Mouse (Mus musculus) ES-E14 (cell line): Measurements from ENCODE around the gene Trim3. TPM values are rescaled to one million over a fixed set of nuclear protein-coding genes. Genes with fewer than 3 reads are reported as not detected.

Experiments used
- DNase-seq: peaks from one replicate; pipeline ENCODE4 v3.0.0-alpha.2; 2013; ENCODE audit warnings: low read depth, low spot score
- H3K27ac ChIP-seq: 2 replicates; pipeline ENCODE4 v1.5.1; 2012; ENCODE audit warnings: low read depth, mild to moderate bottlenecking, low read length, moderate library complexity, mixed read lengths; ENCODE audit not compliant: poor library complexity, insufficient read depth, severe bottlenecking
- H3K36me3 ChIP-seq: 2 replicates; pipeline ENCODE4 v1.6.1; 2012; ENCODE audit warnings: mild to moderate bottlenecking, low read length, moderate library complexity, mixed read lengths; ENCODE audit not compliant: control insufficient read depth, poor library complexity, insufficient read depth, severe bottlenecking
- H3K4me1 ChIP-seq, 2 experiments: fragments of 150-350 bp in 1 of 2; sonication (generic) in 1 of 2; 2 replicates each; pipeline ENCODE4 v1.6.1; 2012; ENCODE audit warnings: low read length in 2 of 2, mild to moderate bottlenecking in 1 of 2, mixed read lengths in 1 of 2; ENCODE audit not compliant: control insufficient read depth in 2 of 2, insufficient read depth in 2 of 2, poor library complexity in 1 of 2
- H3K4me3 ChIP-seq, 2 experiments: fragments of 150-350 bp in 1 of 2; sonication (generic) in 1 of 2; 2 replicates each; pipeline ENCODE4 v1.5.1; 2012; ENCODE audit warnings: low read length in 2 of 2, low read depth in 1 of 2, mild to moderate bottlenecking in 1 of 2, mixed read lengths in 1 of 2; ENCODE audit not compliant: insufficient read depth in 1 of 2, poor library complexity in 1 of 2, severe bottlenecking in 1 of 2
- H3K9ac ChIP-seq: 2 replicates; pipeline ENCODE4 v1.6.1; 2012; ENCODE audit warnings: low read depth, mild to moderate bottlenecking, low read length, mixed read lengths; ENCODE audit not compliant: poor library complexity, insufficient read depth, severe bottlenecking
- H3K9me3 ChIP-seq: fragments of 150-350 bp; sonication (generic); 2 replicates; pipeline ENCODE4 v1.6.1; 2012; ENCODE audit warnings: low read depth, mild to moderate bottlenecking, low read length; ENCODE audit not compliant: control insufficient read depth, insufficient read depth
- CHD2 ChIP-seq: IDR thresholded peaks from 2 replicates; pipeline ENCODE4 v1.6.1; 2014; ENCODE audit warnings: mild to moderate bottlenecking, low read depth, low read length, inconsistent platforms
- HCFC1 ChIP-seq: IDR thresholded peaks from 2 replicates; pipeline ENCODE4 v1.6.1; 2012; ENCODE audit warnings: low read length, inconsistent platforms, borderline replicate concordance; ENCODE audit not compliant: insufficient read depth
- MAFK ChIP-seq: IDR thresholded peaks from 2 replicates; pipeline ENCODE4 v1.6.1; 2014; ENCODE audit warnings: mild to moderate bottlenecking, low read depth, low read length, inconsistent platforms; ENCODE audit not compliant: insufficient read depth
- ZC3H11A ChIP-seq: IDR thresholded peaks from 2 replicates; pipeline ENCODE4 v1.6.1; 2012; ENCODE audit warnings: low read depth, mild to moderate bottlenecking, inconsistent platforms, low read length, borderline replicate concordance
- ZNF384 ChIP-seq: IDR thresholded peaks from 2 replicates; pipeline ENCODE4 v1.6.1; 2012; ENCODE audit warnings: low read depth, low read length, inconsistent platforms
- in situ Hi-C, 2 experiments: fragments of 600-800 bp; cut with MboI; formaldehyde crosslinking; loops; one replicate each; pipeline ENCODE4 v1.15.1; 2025; ENCODE audit warnings: low sequenced_read_pairs in 2 of 2, inconsistent platforms in 1 of 2; ENCODE audit not compliant: unreplicated experiment in 2 of 2
- total RNA-seq: library from RNA; depleted of rRNA; stranded (reverse); fragments of 300-350 nt; gene quantifications from 2 replicates; pipeline ENCODE4 v1.2.3, GENCODE M21; 2012

Trim3 gene
- total RNA-seq, 1 experiment: 28.5 TPM

- Histone ChIP-seq H3K27ac (no peak overlapping the region), H3K4me3 (no peak overlapping the region; a peak in 1 of 4 replicates), H3K36me3 (peaks cover 35% of the 10 kb centered on the region), H3K9ac (no peak overlapping the region), H3K9me3 (no peaks in the 10 kb centered on the region), H3K4me1 (no peaks in the 10 kb centered on the region)
- TF ChIP-seq CHD2 (no peak), ZC3H11A (no peak), ZNF384 (no peak), MAFK (no peak), HCFC1 (no peak)
- in situ Hi-C loops: no loop called here
- no peak for DNase-seq
Measured at GRCm38 (mm10) chr7:105617810-105618209, 15.6 kb downstream of the Trim3 start.

DNA sequence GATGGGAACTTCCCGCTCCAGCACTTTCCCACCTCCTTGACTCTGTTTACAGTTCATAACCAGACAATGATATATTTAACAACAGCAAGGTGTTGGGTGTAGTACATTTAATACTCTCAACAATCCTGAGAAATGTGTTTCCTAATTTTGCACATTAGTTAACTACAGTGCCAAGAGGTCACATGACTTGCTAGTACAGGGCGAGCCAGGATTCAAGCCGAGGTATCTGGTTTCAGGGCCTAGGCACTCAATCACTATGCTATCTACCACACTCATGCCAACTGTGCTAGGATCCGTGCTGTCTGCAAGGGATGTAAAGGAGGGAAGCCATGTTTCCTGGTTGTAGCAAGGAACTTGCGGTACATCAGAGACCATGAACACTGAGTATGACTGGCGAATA, 16.8 kb downstream of the Trim3 start:
- Histone ChIP-seq H3K4me1 (no peaks in the 10 kb centered on the region), H3K36me3 (peaks cover 37% of the 10 kb centered on the region), H3K9ac (no peak overlapping the region), H3K4me3 (no peak overlapping the region), H3K27ac (no peak overlapping the region), H3K9me3 (no peaks in the 10 kb centered on the region)
- no peak for TF ChIP-seq ZC3H11A
- no peak for TF ChIP-seq MAFK
- TF ChIP-seq CHD2: no peak
- TF ChIP-seq HCFC1: no peak
- no peak for TF ChIP-seq ZNF384
- in situ Hi-C loops: no loop called here
- DNase-seq: no peak

GRCm38 (mm10) chr7:105615720-105616119, 17.7 kb downstream of the Trim3 start:
- H3K4me1 ChIP-seq: no peaks in the 10 kb centered on the region
- in situ Hi-C loops: no loop called here
- TF ChIP-seq ZC3H11A (no peak), HCFC1 (no peak), CHD2 (no peak), ZNF384 (no peak), MAFK (no peak)

DNA sequence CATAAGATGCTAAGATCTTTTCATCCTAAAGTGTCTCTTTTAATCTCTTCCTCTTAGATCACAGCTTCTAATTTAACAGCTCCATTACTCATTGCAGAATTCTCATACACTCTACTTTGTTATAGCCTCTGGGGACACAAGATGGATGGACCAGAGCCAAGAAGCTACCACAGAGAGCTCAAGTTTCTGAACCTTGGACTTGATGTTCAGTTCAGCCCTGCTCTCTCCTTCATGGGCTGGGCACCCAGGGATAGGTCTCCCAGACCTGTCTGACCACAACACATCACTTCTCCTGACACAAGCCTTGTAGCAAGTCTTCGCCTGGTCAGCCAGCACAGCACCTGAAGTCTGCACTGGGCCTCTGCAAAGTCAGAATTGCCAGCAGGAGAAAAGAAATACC, 19.0 kb downstream of the Trim3 start:
- H3K9me3 ChIP-seq: no peaks in the 10 kb centered on the region
- in situ Hi-C loops: no loop called here
- H3K4me3 ChIP-seq: no peak overlapping the region
- H3K36me3 ChIP-seq: peaks cover 38% of the 10 kb centered on the region
- no peak overlapping the region for H3K27ac ChIP-seq
- H3K4me1 ChIP-seq: no peaks in the 10 kb centered on the region
- DNase-seq: no peak
- TF ChIP-seq ZNF384 (no peak), CHD2 (no peak), MAFK (no peak), ZC3H11A (no peak), HCFC1 (no peak)
- H3K9ac ChIP-seq: no peak overlapping the region

More at GRCm38 (mm10) chr7:105615720-105616119, 17.7 kb downstream of the Trim3 start:
- Histone ChIP-seq H3K9ac (no peak overlapping the region), H3K9me3 (no peaks in the 10 kb centered on the region), H3K36me3 (peaks cover 40% of the 10 kb centered on the region), H3K4me3 (no peak overlapping the region), H3K27ac (no peak overlapping the region)
- no peak for DNase-seq

- DNase-seq: no peak
- no peaks in the 10 kb centered on the region for H3K9me3 ChIP-seq
- H3K9ac ChIP-seq: no peak overlapping the region
- no peak overlapping the region for H3K27ac ChIP-seq
- TF ChIP-seq HCFC1 (no peak), MAFK (no peak), CHD2 (no peak), ZNF384 (no peak), ZC3H11A (no peak)
- no peaks in the 10 kb centered on the region for H3K4me1 ChIP-seq
- H3K4me3 ChIP-seq: no peak overlapping the region
- in situ Hi-C loops: no loop called here
- H3K36me3 ChIP-seq: peaks cover 12% of the 10 kb centered on the region; the same call in 1 of the 2 replicates
Measured at GRCm38 (mm10) chr7:105611767-105612166, 21.6 kb downstream of the Trim3 start.
